Mouse (Mus musculus): Measurements from ENCODE around the gene Gm43552. TPM values are rescaled to one million over a fixed set of nuclear protein-coding genes. Genes with fewer than 3 reads are reported as not detected.
A peak's percentile ranks its signal among the peaks of the same experiment; 100 is the strongest.
"Not testable (repeated sequence)": the region's sequence is repeated elsewhere in the genome, so short reads cannot be mapped to it uniquely, and the experiment has no call there.

Gene Gm43552
- polyA plus RNA-seq (2015; fragmentation: Nextera tagmentation; extraction: Ambion mirVana): 0.72 and 1.3 TPM in 2 replicates

DNA sequence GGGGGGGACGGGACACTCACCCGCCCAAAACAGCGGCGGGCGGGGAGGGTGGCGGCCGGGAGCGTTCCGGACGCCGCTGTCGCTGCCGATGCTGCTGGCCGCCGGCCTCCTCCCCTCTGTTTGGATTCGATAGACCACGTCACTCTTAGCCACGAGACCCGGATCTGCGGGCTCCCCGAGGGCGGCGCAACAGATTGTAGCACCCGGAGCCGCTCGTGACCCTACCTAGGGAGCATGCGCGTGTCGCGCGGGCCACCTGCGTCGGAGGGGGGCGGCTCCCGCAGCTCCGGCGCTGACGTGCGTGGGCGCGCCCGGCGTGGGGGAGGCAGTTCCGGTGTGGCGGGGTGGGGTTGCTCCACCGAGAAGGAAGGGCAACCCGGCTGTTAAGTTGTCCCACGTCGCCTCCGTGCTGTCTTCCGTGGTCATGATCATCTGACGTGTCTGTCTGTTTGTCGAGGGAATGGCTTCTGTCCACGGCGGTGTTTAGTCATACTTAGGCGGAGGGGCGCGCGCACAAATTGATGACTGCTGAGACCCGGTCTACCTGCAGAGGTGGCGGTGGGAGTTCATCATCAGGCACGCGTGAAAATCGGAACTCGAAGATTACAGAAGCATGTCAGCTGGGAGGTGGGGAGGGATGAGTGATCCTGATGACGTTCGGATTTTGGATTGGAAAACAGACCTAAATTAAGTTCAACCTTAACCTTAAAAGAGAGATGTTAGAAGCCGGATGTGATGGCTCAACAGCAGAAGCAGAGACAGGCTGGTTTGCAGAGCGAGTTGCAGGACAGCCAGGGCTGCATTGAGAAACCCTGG is at the start of gene Gm43552:
Gene Gm43552, minus strand, starts transcription at position 118 of the 816 bp plus-strand sequence.
- DNase-seq (ENCODE audit: low spot score): peak; percentile 97

DNA sequence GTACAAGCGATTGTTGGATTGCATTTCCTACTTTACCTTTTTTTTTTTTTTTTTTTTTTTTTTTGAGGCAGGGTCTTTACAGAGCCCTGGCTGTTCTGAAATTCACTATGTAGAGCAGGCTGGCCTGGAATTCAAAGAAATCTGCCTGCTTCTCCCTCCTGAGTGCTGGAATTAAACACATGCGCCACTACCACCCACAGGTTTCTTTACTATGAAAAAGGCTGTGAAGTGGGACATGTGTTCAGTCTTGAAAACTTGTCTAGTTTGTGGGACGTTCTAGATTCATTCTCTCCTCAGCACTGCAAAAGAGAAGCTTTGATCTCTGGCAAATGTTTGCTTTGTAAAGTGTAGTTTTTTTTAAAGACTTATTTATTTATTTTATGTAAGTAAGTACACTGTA is 49.3 kb upstream of the Gm43552 start:
- DNase-seq (ENCODE audit: low spot score): no peak

DNA sequence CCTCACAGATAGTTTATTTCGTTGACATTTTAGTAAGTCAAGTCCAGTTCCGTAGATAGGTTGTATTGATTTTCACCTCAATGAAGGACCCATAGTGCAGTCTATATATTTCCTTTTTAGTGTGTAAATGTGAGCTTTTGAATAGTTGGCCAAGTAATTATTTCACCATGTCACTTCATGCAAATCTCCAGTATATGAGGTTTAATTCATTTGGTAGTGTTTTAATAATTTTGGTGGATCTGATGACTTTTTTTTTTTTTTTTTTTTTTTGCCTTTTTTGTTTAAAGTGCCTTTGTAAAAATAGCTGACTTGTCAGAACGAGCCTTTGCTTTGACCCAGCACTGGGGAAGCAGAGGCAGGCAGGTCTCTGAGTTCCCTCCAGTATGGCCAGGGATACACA is 47.2 kb upstream of the Gm43552 start:
- DNase-seq (ENCODE audit: low spot score): no peak

DNA sequence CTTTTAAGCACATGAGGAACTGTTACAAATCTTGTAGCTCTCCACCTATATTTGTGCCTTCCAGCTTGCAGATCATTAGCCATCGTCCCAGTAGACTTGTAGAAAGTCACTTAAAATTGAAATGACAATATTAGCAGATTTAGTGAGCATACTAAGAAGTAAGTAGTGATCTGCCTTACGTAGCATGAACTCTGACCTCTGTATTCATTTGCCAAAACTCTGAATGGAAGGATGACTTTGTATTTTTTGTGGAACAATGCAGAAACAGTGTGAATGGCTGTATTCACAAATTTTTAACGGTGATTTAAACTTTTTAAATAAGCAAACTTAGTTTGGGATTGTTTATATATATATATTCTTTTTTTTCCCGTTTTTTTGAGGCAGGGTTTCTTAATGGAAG is 46.2 kb upstream of the Gm43552 start:
- DNase-seq (ENCODE audit: low spot score): no peak

DNA sequence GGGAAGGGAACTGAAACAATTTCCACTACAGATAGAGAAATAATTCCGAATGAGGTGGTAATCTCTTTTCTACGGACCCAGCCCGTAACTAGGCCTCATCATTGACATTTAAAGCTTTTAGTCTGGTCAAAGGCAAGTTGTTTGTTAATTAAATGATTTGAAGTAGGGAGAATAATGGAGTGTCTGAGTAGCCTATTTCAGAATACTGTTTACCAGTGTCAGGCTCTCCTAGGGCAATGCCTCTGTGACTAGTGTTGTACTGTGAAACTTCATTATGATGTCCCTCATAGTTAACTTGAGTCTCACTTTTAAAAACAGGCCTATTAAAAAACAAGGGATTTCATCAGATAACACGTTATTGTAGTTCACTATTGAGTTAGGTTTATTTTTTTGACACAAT is 45.5 kb upstream of the Gm43552 start:
- DNase-seq (ENCODE audit: low spot score): no peak

DNA sequence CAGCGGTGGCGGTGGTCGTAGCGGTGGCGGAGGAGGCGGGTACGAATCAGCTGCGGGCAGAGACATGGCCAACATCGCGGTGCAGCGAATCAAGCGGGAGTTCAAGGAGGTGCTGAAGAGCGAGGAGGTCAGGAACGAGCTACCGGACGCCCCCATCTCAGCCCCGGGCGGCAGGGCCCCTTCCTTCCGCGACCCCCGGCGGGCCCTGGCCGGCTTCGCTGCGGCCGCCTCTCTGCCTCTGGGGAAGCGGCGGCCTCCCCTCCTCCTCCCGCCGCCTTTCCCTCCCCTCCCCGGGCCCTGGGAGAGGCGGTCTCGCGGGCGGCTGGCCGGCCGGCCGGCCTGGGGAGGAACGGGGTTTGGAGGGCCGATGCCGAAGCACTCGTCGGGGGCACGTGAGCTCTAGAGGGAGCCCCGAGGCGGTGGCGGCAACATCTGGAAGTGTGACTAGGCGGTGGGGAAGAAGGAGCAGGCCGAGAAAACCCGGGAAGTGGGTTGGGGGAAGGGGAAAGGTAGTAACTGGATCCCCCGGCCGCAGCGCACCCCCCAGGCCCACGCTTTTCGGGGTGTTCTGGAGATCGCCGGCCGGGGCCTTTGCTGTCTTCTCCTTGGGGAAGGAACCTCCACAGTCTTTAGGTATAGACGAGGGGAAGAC is 44.9 kb upstream of the Gm43552 start:
- DNase-seq (ENCODE audit: low spot score): peak; percentile 52

DNA sequence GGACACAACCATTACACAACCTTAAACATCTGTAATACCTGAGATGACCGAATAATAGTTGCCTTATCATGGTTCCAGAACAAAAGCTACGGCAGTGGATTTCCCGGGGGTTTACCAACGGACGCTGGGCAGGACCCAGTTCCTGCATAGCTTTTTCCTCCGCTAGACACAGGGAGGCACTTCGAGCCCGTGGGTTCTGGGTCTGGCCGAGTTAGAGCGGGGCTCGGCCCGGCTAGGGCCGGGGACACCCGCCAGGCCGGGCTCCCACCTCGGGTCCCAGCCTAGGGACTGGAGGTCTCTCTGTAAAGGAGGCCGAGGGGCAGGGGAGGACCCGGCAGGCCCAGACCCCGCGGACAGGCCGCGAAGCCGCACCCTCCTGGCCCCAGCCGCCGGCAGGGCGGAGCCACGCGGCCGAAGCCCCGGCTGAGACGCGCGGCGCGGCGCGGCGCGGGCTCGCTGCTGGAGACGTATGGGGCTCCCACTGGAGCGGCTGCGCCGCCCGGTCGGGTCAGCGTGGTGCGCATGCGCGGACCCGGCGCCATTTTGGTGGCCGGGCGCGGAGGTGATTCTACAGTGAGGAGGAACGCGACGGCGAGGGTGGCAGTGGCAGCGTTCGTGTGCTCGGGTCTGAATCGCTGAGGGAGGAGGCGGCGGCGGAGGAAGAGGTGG is 44.3 kb upstream of the Gm43552 start, which contains the start of the genes Smim14 and Ube2k:
Gene Smim14, minus strand, starts transcription at position 434 of the 669 bp plus-strand sequence.
Gene Ube2k, plus strand, starts transcription at position 483 of the 669 bp plus-strand sequence.
- DNase-seq (ENCODE audit: low spot score): peak; percentile 96

DNA sequence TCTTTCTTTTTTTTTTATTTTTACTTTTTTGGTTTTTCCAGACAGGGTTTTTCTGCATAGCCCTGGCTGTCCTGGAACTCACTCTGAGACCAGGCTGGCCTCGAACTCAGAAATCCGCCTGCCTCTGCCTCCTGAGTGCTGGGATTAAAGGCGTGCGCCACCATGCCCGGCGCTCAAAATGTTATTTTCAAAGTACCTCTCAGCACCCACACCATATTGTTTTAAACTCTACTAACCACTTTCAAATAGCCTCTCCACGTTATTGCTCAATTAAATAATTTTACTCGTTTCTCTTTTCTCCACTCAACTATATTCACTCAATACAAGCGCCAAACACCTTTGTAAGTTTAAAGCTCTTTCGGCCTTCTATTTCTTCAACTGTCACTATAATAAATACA is 43.4 kb upstream of the Gm43552 start:
- DNase-seq (ENCODE audit: low spot score): not testable (repeated sequence)

DNA sequence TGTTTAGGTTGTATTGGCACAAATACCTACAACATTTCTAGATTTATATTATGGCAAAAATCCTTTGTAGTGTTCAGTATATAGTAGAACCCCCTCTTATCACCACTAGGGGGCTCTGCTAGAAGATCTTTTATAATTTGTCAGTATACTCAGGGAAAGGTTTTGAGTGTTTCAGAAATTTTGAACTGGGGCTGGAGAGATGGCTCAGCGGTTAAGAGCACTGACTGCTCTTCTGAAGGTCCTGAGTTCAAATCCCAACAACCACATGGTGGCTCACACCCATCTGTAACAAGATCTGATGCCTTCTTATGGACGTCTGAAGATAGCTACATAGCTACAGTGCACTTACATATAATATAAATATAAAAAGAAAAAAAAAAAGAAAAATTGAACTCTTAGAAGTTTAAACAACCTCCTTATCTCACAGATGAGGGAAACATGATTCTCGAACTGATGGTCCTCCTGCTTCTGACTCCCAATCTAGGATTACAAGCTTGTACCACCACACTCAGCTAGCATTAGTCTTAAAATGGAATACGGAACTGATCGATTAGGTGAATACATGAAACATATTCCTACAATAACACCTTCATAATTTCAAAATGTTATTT is 42.9 kb upstream of the Gm43552 start:
- DNase-seq (ENCODE audit: low spot score): peak; percentile 83

DNA sequence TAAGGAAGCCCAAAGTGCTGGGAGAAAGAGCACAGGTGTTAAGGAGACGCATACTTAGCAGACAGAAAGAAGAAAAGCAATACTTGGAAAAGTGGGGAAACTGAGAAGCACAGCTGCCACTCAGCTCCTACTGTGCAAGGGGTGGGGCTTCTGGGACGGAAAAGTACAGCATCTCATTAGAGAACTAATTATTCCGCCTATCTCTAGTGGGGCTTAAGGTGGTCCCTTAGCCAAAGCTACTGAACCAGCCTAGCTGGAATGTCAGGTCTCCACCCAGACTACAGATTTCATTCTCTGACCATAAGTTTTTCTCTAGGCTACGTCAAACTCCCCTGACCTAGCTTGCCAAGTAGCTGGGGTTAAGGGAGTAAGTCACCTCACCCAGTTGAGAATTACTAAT is 41.9 kb upstream of the Gm43552 start:
- DNase-seq (ENCODE audit: low spot score): no peak

DNA sequence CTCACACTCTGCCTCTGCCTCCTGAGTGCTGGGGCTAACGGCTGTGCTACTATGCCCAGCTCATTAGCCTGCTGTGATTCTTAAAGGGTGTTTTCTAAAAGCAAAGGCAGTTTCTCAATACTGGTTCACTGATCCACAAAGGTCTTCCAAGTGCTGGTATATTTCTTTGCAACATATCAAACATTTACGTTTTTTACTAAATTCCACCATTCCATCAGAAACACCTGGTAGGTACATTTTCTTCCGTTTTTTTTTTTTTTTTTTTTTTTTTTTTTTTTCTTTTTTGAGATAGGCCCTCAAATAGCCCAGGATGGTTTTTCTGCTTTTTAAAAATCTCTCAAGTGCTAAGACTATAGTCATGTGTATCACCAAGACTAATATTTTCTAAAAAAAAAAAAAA is 38.6 kb upstream of the Gm43552 start:
- DNase-seq (ENCODE audit: low spot score): no peak

DNA sequence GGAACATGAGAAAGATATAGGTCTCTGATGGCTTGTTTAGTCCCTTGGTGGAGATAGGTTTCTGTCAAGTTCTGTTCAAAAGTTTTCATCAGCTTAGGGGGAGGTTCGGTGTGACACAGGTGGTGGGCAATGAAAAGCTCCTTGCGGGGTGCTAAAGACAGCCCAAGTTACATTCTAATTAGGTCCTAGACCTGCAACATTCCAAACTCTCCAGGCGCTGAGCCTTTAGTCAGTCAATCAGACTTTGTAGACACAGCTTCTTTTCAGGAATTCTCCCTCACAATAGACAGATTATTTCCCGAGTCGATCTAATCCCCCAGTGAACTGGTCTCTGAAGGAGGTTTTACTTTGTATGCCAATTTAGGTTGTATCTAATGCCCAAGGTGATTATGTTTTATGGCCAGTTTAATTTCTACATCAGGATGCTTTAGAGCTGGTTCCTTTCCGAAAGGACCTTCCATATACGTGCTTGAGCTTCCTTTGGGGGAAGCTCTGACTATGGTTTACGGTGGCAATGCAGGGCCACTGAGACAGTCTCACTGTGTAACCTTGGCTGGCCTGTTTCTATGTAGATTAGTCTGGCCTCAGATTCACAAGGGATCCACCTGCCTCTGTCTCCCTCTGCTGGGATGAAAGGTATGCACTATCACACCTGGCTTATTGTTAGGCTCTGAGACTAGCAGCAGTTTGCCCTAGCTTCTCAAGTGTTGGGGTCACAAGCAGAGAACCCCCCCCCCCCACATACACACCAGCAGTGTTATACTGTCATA is 33.2 kb upstream of the Gm43552 start:
- peak; percentile 20 for DNase-seq (ENCODE audit: low spot score)

DNA sequence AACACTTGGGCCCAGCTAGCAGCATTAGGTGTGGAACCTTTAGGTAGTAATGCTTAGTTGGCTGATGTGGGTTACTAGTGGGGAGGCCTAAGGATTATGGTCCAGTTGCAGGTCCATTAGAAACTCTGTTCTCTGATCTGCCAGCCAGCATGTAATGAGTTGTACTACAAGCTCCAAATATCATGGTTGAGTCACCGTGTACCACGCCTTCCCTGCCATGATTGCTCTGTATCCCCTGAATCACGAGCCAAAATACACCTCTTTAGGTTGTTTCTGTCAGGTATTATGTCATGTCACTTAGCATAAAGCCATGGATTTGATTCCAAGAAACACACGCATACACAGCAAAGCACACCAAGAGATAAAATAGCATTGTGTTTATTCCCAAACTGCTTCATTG is 32.2 kb upstream of the Gm43552 start:
- no peak for DNase-seq (ENCODE audit: low spot score)

DNA sequence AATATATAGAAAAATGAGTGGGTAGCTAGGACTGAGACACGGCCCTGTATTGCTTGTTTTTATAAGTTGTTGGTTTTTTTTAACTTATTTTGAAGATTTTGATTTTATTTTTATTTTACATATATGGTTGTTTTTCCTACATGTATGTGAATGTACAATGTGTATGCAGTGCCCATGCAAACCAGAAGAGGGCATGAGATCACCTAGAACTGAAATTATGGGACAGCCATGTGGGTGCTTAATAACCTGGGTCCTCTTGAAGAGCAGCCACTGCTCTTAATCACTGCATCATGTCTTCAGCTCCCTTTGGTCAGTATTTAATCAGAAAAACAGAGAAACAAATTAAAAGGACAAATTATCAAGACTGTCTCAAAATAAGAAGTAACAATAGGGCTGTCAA is 29.2 kb upstream of the Gm43552 start:
- peak; percentile 43 for DNase-seq (ENCODE audit: low spot score)

DNA sequence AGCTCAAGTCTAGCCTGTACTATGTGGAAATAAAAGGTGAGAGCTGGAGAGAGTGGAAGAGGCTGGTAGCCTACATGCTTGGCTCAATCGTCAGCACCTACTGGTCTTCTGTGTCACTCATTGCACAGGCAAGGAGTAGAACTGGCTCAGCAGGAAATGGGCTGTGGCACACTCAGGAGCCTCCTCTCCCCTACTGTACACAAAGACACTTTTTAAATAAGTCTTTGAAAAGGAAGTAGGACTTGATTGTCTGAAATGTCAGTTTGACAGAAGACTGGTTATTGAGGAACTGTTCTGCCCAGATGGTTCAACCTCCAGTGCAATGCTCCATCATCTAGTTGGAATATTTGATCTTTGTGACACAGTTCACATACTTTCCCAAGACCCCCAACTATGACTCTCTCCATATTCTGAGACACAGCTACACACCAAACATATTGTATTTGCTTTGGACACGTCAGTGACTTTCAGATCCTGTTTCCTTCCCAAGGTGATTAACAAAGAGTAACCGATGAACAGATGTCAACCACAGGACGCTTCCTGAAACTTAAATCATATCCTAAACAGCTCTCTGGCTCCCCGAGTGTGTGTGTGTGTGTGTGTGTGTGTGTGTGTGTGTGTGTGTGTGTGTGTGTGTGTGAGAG is 22.1 kb upstream of the Gm43552 start:
- peak; percentile 63 for DNase-seq (ENCODE audit: low spot score)

DNA sequence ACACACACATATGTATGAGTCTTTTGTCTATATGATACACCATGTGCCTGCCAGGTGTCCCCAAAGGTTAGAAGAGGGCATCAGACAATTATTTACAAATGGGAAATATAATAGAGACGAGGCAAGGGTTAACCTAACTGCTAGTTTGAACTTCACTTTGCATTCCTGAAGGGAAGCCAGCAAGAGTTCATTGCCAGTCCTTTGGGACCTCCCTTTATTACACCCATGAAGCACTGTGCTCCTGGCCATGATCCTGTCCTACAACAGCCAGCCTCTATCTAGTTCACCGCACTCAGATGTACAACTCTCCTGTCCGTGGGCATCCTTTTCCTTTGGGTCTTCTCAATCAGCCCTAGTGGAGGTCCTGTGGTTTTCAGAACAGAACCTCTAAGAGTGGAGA is 20.9 kb upstream of the Gm43552 start:
- DNase-seq (ENCODE audit: low spot score): no peak

DNA sequence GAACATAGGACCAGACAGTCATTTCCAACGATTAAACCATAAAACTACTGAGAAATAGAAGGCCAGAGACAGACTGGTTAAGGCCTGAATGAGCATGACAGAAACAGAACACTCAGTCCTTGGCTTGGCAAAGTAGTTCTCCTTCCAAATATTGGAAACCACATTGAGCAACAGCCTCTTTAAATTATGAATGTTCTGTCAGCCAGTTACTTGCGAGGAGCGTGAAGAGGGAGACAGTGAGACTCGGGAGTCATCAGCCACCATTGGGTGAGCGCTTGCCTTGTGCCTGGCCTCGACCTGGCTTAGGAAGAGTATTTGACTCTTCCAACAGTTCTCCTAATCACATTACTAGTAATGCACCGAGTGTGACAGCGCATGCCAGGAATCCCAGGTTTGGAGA is 15.8 kb upstream of the Gm43552 start:
- DNase-seq (ENCODE audit: low spot score): no peak

DNA sequence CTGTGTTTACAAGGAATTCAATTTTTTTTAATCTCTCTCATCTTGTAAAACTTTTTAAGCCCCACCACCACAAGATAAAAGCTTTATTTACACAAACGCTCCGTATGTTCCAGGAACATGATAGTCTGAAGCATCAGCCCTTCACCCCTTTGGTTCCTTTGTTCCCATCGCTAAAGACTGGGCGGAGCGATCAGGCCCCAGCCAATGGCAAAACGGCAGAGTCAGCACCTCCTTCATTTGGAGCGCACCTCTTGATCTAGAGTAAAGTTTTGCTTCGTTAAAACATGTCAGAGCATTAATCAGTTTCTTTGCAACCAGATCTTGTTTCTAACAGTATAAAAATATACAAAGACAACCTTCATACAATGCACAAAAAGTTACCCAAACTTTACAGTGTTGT is 13.2 kb upstream of the Gm43552 start:
- DNase-seq (ENCODE audit: low spot score): peak; percentile 75

DNA sequence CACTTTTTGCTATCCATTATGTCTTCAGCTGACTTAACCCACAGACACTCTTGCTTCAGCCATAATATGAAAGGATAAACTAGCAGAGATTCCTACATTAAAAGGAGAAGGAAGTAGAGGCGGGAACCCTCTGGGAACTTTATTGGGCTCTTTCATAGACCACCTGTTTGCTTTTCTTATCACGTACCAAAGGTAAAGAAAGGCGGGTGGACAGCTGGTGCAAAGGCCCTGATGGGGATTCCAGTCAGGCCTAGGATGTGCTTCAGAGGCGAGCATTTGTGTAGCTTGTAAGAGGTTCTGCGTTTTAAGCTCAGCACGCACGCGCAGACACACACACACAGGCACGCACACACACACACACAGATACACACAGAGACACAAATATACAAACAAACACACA is 8.8 kb upstream of the Gm43552 start:
- no peak for DNase-seq (ENCODE audit: low spot score)

DNA sequence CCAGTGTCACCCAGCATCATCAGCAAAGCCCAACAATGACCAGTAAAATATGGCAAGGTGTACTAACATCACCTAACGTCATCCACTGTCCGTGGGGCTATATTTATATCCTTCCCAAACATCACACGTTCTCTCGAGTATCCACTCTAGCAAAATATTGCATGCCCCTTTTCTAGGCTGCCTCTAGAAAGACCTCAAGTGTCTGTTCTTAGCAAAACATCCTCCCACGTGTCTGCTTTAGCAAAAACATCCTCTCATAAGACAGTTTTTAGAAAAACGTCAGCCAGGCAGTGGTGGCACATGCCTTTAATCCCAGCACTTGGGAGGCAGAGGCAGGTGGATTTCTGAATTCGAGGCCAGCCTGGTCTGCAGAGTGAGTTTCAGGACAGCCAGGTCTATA is 7.6 kb upstream of the Gm43552 start:
- no peak for DNase-seq (ENCODE audit: low spot score)

All from thymus, postnatal 0 days (tissue).